Mouse (Mus musculus): ENCODE data around the gene Tubb4b. TPM values are rescaled to one million over a fixed set of nuclear protein-coding genes. Genes with fewer than 3 reads are reported as not detected.

The Tubb4b gene
- total and polyA plus RNA-seq, 3 experiments, result 356 to 592 (median 520) TPM

DNA sequence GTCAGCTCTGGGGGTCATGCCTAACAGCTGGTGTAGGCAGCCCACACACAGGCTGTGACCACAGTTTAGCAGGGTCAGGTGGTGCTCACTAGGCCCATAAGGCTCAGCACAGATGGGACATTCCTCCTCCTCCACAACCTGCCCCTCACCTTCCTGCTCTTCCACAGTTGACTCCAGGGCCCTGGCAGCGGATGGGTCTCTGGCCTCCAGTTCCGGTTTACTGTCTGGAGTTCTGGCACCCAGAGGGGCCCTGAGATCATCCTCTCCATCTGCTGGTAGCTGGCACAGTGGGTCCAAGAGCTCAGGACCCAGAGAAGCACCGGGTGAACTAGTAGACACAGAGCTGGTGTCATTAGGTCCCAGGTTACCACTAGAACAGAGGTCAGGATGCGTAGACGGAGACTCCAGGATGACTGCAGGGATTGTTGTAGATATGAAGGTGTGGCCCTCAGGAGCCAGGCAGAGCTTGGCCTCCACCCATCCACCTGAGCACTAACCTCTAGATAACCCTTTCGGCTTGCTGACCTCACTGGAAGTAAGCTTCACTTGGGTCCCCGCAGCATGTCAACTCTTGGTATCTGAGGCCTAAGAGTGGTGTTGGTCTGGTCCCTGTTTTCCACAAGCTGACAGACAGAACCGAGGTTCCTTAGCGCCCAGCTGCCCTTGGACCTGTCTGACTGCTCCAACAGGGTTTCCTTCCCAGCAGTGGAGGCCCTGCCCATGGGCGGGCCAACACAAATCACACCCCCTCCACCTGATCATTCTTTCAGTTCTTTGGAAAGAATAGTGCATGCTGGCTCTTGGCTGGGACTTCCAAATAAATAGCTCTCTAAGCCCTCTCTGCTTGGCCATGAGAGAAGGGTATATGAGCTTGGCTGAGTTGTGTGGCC, 21.9 kb upstream of the Tubb4b start, which contains the start of gene AL732309.1:
Gene AL732309.1 (minus strand): TSS at position 681 of the 890 bp plus-strand sequence.
- Histone ChIP-seq H3K4me1 (ENCODE audit: control insufficient read depth in 1 of 2, insufficient read depth in 2 of 2) (peaks cover 3% of the 10 kb centered on the region in 2 experiments), H3K79me2 (replicated peaks; ENCODE audit: control insufficient read depth, extremely low read depth, insufficient read depth, poor library complexity, severe bottlenecking) (no peaks in the 10 kb centered on the region), H3K36me3 (replicated peaks in 1 of 2; ENCODE audit: control insufficient read depth in 1 of 2, insufficient read depth in 1 of 2, low read length in 1 of 2) (peaks cover 64 to 81% of the 10 kb centered on the region in 2 experiments), H3K4me2 (ENCODE audit: insufficient read depth, low read depth, poor library complexity, severe bottlenecking) (no peak within 1 kb of the TSS), H3K27me3 (replicated peaks) (peaks cover 6% of the 10 kb centered on the region), H3K27ac (ENCODE audit: insufficient read depth, low read depth) (no peak within 1 kb of the TSS), H3K9me3 (replicated peaks; ENCODE audit: low read length) (no peaks in the 10 kb centered on the region), H3K4me3 (replicated peaks in 1 of 3; ENCODE audit: low read depth in 2 of 3, low read length in 2 of 3, poor library complexity in 1 of 3) (no peak within 1 kb of the TSS), H3K9ac (ENCODE audit: insufficient read depth, low read depth) (no peak within 1 kb of the TSS)
- in situ Hi-C loops (cut with MboI; ENCODE audit: low pct_ligation_motif_present, low pct_unique_long_range_greater_than_20kb, low sequenced_read_pairs), result no loop called here
- TF ChIP-seq MXI1 (IDR thresholded peaks at IDR 0.05; ENCODE audit: low read depth, low read length) (no peak), POLR2AphosphoS2 (IDR thresholded peaks at IDR 0.05; ENCODE audit: low read depth, low read length) (no peak), MYC (IDR thresholded peaks at IDR 0.05; ENCODE audit: low read depth, low read length) (no peak), MAZ (IDR thresholded peaks at IDR 0.05; ENCODE audit: low read depth, low read length) (no peak), RAD21 (IDR thresholded peaks at IDR 0.05; ENCODE audit: low read depth, low read length) (no peak), ZC3H11A (IDR thresholded peaks at IDR 0.05; ENCODE audit: low read depth, low read length) (no peak), CHD1 (IDR thresholded peaks at IDR 0.05; ENCODE audit: low read depth, low read length) (no peak), TBP (conservative IDR thresholded peaks at IDR 0.05; ENCODE audit: low read depth, low read length) (no peak), USF2 (conservative IDR thresholded peaks at IDR 0.05; ENCODE audit: low read depth, low read length) (no peak), ELF1 (IDR thresholded peaks at IDR 0.05; ENCODE audit: low read depth, low read length) (no peak), POLR2A (IDR thresholded peaks at IDR 0.05; ENCODE audit: low read depth, low read length) (no peak)
- DNase-seq (ENCODE audit: extremely low read depth), result no peak
- dilution Hi-C loops (cut with MboI; ENCODE audit: extremely low pct_ligation_motif_present, extremely low pct_unique_long_range_greater_than_20kb, low sequenced_read_pairs), result no loop called here

DNA sequence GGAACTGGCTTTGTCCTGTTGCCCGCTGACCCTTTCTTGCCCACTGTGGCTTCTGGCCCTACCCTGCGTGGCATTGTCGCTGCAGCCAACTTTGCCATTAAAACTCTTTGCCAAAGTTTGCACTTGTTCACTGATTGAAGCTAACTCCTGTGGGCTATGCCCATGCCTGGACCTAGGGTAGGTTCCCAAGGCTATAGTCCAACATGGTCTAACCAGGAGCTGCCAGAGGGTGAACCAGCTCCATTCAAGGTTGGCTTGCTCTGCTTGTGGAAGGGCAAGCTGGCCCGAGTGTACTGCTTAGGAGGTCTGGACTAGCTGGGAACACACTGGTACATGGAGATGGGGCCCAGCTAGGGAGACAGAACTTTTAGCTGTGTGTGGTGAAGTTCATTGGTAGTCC, 19.6 kb upstream of the Tubb4b start:
- H3K4me2 ChIP-seq (ENCODE audit: insufficient read depth, low read depth, poor library complexity, severe bottlenecking), result no peak overlapping the region
- no peaks in the 10 kb centered on the region for H3K9me3 ChIP-seq (replicated peaks; ENCODE audit: low read length)
- no peak for TF ChIP-seq ZMIZ1 (IDR thresholded peaks at IDR 0.05; ENCODE audit: low read depth, low read length)
- peak; percentile 14; the same call in 1 of the 2 replicates for TF ChIP-seq POLR2A (IDR thresholded peaks at IDR 0.05; ENCODE audit: low read depth, low read length)
- H3K36me3 ChIP-seq (replicated peaks in 1 of 2; ENCODE audit: control insufficient read depth in 1 of 2, insufficient read depth in 1 of 2, low read length in 1 of 2), result peaks cover 43 to 58% of the 10 kb centered on the region in 2 experiments
- H3K79me2 ChIP-seq (replicated peaks; ENCODE audit: control insufficient read depth, extremely low read depth, insufficient read depth, poor library complexity, severe bottlenecking), result no peaks in the 10 kb centered on the region
- H3K4me3 ChIP-seq (replicated peaks in 1 of 3; ENCODE audit: low read depth in 2 of 3, low read length in 2 of 3, poor library complexity in 1 of 3), result no peak overlapping the region
- DNase-seq (ENCODE audit: extremely low read depth), result no peak
- H3K27ac ChIP-seq (ENCODE audit: insufficient read depth, low read depth), result no peak overlapping the region
- peaks cover 19% of the 10 kb centered on the region for H3K27me3 ChIP-seq (replicated peaks)
- H3K4me1 ChIP-seq (ENCODE audit: control insufficient read depth in 1 of 2, insufficient read depth in 2 of 2), result peaks cover 8 to 16% of the 10 kb centered on the region in 2 experiments
- no peak overlapping the region for H3K9ac ChIP-seq (ENCODE audit: insufficient read depth, low read depth)
- dilution Hi-C loops (cut with MboI; ENCODE audit: extremely low pct_ligation_motif_present, extremely low pct_unique_long_range_greater_than_20kb, low sequenced_read_pairs) (no loop called here), in situ Hi-C loops (cut with MboI; ENCODE audit: low pct_ligation_motif_present, low pct_unique_long_range_greater_than_20kb, low sequenced_read_pairs) (no loop called here)

DNA sequence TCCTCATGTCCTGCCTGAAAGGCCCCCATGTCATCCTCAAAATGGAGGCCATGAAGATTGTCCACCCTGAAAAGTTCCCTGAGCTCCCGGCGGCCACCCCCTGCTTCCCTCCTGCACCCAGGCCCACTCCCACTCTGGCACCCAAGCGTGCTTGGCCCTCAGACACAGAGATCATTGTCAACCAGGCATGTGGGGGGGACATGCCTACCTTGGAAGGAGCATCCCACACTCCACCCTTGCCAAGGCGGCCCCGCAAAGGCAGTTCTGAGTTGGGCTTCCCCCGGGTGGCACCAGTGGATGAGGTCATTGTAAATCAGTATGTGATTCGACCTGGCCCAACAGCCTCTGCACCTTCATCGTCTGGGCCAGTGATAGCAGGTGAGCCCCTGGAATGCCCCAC, 18.8 kb upstream of the Tubb4b start:
- Histone ChIP-seq H3K27me3 (replicated peaks) (peaks cover 26% of the 10 kb centered on the region), H3K9me3 (replicated peaks; ENCODE audit: low read length) (no peaks in the 10 kb centered on the region), H3K79me2 (replicated peaks; ENCODE audit: control insufficient read depth, extremely low read depth, insufficient read depth, poor library complexity, severe bottlenecking) (no peaks in the 10 kb centered on the region), H3K4me3 (replicated peaks in 1 of 3; ENCODE audit: low read depth in 2 of 3, low read length in 2 of 3, poor library complexity in 1 of 3) (no peak overlapping the region), H3K4me2 (ENCODE audit: insufficient read depth, low read depth, poor library complexity, severe bottlenecking) (no peak overlapping the region), H3K27ac (ENCODE audit: insufficient read depth, low read depth) (no peak overlapping the region), H3K4me1 (ENCODE audit: control insufficient read depth in 1 of 2, insufficient read depth in 2 of 2) (peaks cover 8 to 16% of the 10 kb centered on the region in 2 experiments), H3K9ac (ENCODE audit: insufficient read depth, low read depth) (no peak overlapping the region), H3K36me3 (replicated peaks in 1 of 2; ENCODE audit: control insufficient read depth in 1 of 2, insufficient read depth in 1 of 2, low read length in 1 of 2) (peaks cover 35 to 50% of the 10 kb centered on the region in 2 experiments)
- dilution Hi-C loops (cut with MboI; ENCODE audit: extremely low pct_ligation_motif_present, extremely low pct_unique_long_range_greater_than_20kb, low sequenced_read_pairs), result no loop called here
- in situ Hi-C loops (cut with MboI; ENCODE audit: low pct_ligation_motif_present, low pct_unique_long_range_greater_than_20kb, low sequenced_read_pairs), result no loop called here
- DNase-seq (ENCODE audit: extremely low read depth), result no peak
- TF ChIP-seq JUND (conservative IDR thresholded peaks at IDR 0.05; ENCODE audit: low read depth, low read length) (no peak), MAX (IDR thresholded peaks at IDR 0.05; ENCODE audit: low read length) (no peak), USF2 (conservative IDR thresholded peaks at IDR 0.05; ENCODE audit: low read depth, low read length) (no peak), JUN (IDR thresholded peaks at IDR 0.05; ENCODE audit: insufficient read depth, low read depth, low read length) (no peak), MEF2A (IDR thresholded peaks at IDR 0.05; ENCODE audit: borderline replicate concordance, low read depth, low read length) (no peak), MXI1 (IDR thresholded peaks at IDR 0.05; ENCODE audit: low read depth, low read length) (no peak), EP300 (IDR thresholded peaks at IDR 0.05; ENCODE audit: low read length) (no peak), MYC (IDR thresholded peaks at IDR 0.05; ENCODE audit: low read depth, low read length) (no peak), RCOR1 (conservative IDR thresholded peaks at IDR 0.05; ENCODE audit: low read depth, low read length) (no peak), TCF12 (IDR thresholded peaks at IDR 0.05; ENCODE audit: low read depth, low read length) (no peak), USF1 (IDR thresholded peaks at IDR 0.05; ENCODE audit: low read depth, low read length) (no peak), CHD2 (IDR thresholded peaks at IDR 0.05; ENCODE audit: low read length) (no peak), ELF1 (IDR thresholded peaks at IDR 0.05; ENCODE audit: low read depth, low read length) (no peak), BHLHE40 (IDR thresholded peaks at IDR 0.05; ENCODE audit: low read depth, low read length) (no peak), ZC3H11A (IDR thresholded peaks at IDR 0.05; ENCODE audit: low read depth, low read length) (no peak), ZMIZ1 (IDR thresholded peaks at IDR 0.05; ENCODE audit: low read depth, low read length) (no peak), KAT2A (IDR thresholded peaks at IDR 0.05; ENCODE audit: insufficient replicate concordance, low read length) (no peak)

Data from CH12.LX (cell line).